Comparison of ENCODE assay signal across 8 mouse cellular contexts in the genomic region with DNA sequence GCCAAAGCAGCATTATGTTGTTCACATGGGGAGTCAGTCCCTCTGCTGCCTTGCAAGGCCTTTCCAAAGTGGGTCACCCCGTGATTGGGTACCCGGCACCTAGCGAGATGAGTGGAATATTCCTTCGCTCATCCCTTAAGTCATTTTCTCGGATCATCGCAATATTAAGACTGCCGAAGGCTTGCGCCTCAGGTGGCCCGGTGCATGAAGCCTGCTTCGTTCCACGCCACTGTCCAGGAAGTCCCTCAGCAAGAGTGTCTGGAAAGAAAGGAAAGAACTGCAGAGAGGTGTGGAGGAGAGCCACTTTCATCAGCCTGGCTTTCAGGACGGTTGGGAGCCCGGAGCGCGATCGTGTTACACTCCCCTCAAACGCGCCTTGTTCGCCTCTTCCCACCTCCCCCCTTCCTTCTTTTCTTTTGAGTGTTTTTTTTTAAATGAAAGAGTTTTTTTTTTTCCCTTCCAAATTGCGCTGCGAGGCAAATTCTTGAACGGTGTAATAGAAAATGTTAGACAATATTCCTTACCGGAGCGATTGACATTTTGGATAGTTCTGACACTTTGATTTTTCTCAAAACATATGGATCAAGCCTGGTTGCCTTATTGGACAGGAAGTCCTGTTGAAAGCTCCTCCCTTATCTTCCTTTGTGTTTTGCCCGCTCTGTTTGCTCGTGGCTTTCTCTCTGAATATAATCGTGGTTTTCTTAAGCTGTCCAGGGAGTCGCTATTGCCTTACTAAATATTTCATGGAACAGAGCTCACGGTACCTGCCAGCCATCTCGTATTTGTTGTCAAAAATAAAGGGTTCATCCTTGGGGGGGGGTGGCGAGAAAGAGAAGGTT.
DNase-seq lines count a peak whose midpoint lies in the region; ATAC-seq and TF ChIP-seq lines count a peak whose summit lies in the region.

No protein-coding gene starts in this region.

- peaks cover 45% of the 10 kb centered on the region for H3K27me3 ChIP-seq in lung, embryonic 14.5 days (ENCODE audit: insufficient read depth, low read length)
- H3K27me3 ChIP-seq in embryonic facial prominence, embryonic 10.5 days (replicated peaks; ENCODE audit: low read depth, poor library complexity, severe bottlenecking): peaks cover 45% of the 10 kb centered on the region
- H3K27me3 ChIP-seq in hindbrain, embryonic 15.5 days: peaks cover 10% of the 10 kb centered on the region; the same call in 1 of the 2 replicates
- 0 out of 2 replicates have a peak, but pooled peaks cover 3% of the 10 kb centered on the region for H3K27me3 ChIP-seq in midbrain, embryonic 15.5 days (replicated peaks)

- peak; percentile 59 for DNase-seq in lung, embryonic 14.5 days
- DNase-seq in lung, postnatal 36 days: no peak
- DNase-seq in embryonic facial prominence, embryonic 10.5 days (ENCODE audit: low spot score): peak; percentile 77
- DNase-seq in thymus, postnatal 4 days: no peak
- no peak for DNase-seq in left cerebral cortex, adult 9 months (ENCODE audit: low spot score in 2 of 2)

- 4% methylated on average over 31 of the region's 31 CpGs for WGBS in lung, embryonic 14.5 days
- WGBS in embryonic facial prominence, embryonic 10.5 days: 3% methylated on average over 31 of the region's 31 CpGs
- 4% methylated on average over 31 of the region's 31 CpGs for WGBS in hindbrain, embryonic 15.5 days
- WGBS in midbrain, embryonic 15.5 days: 3% methylated on average over 31 of the region's 31 CpGs

- ATAC-seq in lung, embryonic 14.5 days (ENCODE audit: insufficient read depth): 0 out of 2 replicates have a peak, but pooled peaks have one; percentile 32
- no peak for ATAC-seq in hindbrain, embryonic 15.5 days (ENCODE audit: low FRiP score, low read depth)
- ATAC-seq in midbrain, embryonic 15.5 days (replicated peaks): no peak; the same call in 1 of the 2 replicates
- no peak for ATAC-seq in activated CD4-positive, CD25-positive, alpha-beta regulatory T cell, adult 4 months

- H3K36me3 ChIP-seq in lung, embryonic 14.5 days (ENCODE audit: insufficient read depth): no peaks in the 10 kb centered on the region
- H3K36me3 ChIP-seq in embryonic facial prominence, embryonic 10.5 days (replicated peaks): no peaks in the 10 kb centered on the region
- H3K36me3 ChIP-seq in hindbrain, embryonic 15.5 days: no peaks in the 10 kb centered on the region
- H3K36me3 ChIP-seq in midbrain, embryonic 15.5 days (replicated peaks): no peaks in the 10 kb centered on the region

- H3K4me2 ChIP-seq in lung, embryonic 14.5 days: peak overlapping the region; percentile 72
- peak overlapping the region; percentile 62 for H3K4me2 ChIP-seq in hindbrain, embryonic 15.5 days
- peak overlapping the region; percentile 56 for H3K4me2 ChIP-seq in midbrain, embryonic 15.5 days

- H3K27ac ChIP-seq in lung, embryonic 14.5 days (ENCODE audit: low read depth): no peak overlapping the region
- H3K27ac ChIP-seq in embryonic facial prominence, embryonic 10.5 days (replicated peaks): peak overlapping the region; percentile 90
- H3K27ac ChIP-seq in hindbrain, embryonic 15.5 days (replicated peaks): 0 out of 2 replicates have a peak overlapping the region, but pooled peaks have one; percentile 34
- peak overlapping the region; percentile 58 for H3K27ac ChIP-seq in midbrain, embryonic 15.5 days

- no peak for TF ChIP-seq CTCF in lung, embryonic 14.5 days (IDR thresholded peaks at IDR 0.05; ENCODE audit: low read depth)

- peak overlapping the region; percentile 32 for H3K4me3 ChIP-seq in lung, embryonic 14.5 days (ENCODE audit: low read depth, low read length)
- peak overlapping the region; percentile 51 for H3K4me3 ChIP-seq in embryonic facial prominence, embryonic 10.5 days
- peak overlapping the region; percentile 31 for H3K4me3 ChIP-seq in hindbrain, embryonic 15.5 days
- H3K4me3 ChIP-seq in midbrain, embryonic 15.5 days: peak overlapping the region; percentile 28

- peaks cover 6% of the 10 kb centered on the region for H3K4me1 ChIP-seq in lung, embryonic 14.5 days (ENCODE audit: insufficient read depth)
- peaks cover 82% of the 10 kb centered on the region for H3K4me1 ChIP-seq in embryonic facial prominence, embryonic 10.5 days
- peaks cover 52% of the 10 kb centered on the region for H3K4me1 ChIP-seq in hindbrain, embryonic 15.5 days (replicated peaks)
- peaks cover 65% of the 10 kb centered on the region for H3K4me1 ChIP-seq in midbrain, embryonic 15.5 days

- peak overlapping the region; percentile 38 for H3K9ac ChIP-seq in lung, embryonic 14.5 days
- peak overlapping the region; percentile 34 for H3K9ac ChIP-seq in hindbrain, embryonic 15.5 days
- peak overlapping the region; percentile 41 for H3K9ac ChIP-seq in midbrain, embryonic 15.5 days

- no peaks in the 10 kb centered on the region for H3K9me3 ChIP-seq in lung, embryonic 14.5 days (ENCODE audit: low read depth, low read length)
- H3K9me3 ChIP-seq in embryonic facial prominence, embryonic 10.5 days: no peaks in the 10 kb centered on the region
- no peaks in the 10 kb centered on the region for H3K9me3 ChIP-seq in hindbrain, embryonic 15.5 days
- H3K9me3 ChIP-seq in midbrain, embryonic 15.5 days: no peaks in the 10 kb centered on the region

Comparison
In these comparisons a context has a peak if more than half of its experiments do, and no peak if none do; other contexts are left out.
1. DNase-seq: peak in lung, embryonic 14.5 days (single experiment) and embryonic facial prominence, embryonic 10.5 days (single experiment); none in lung, postnatal 36 days (single experiment), thymus, postnatal 4 days (single experiment) and left cerebral cortex, adult 9 months (0 of 2).
2. Peak in every context shown above with its lines, with median percentiles within 50 percentile points of each other: H3K4me2 ChIP-seq, H3K4me3 ChIP-seq and H3K9ac ChIP-seq.